Mouse (Mus musculus) heart, postnatal 14 days (tissue): ENCODE measurements around the gene Dusp2. TPM values are rescaled to one million over a fixed set of nuclear protein-coding genes. Genes with fewer than 3 reads are reported as not detected.

Experiments used
- DNase-seq, 2 experiments: peaks; one replicate each; pipeline ENCODE4 v3.0.0; 2021 to 2022
- intact Hi-C: fragments of 180-260 bp; cut with DNase I; formaldehyde crosslinking; loops from one replicate; pipeline ENCODE4 v1.15.1; 2025
- total RNA-seq, 2 experiments: library from RNA; stranded (reverse); gene quantifications; 2 replicates each; pipeline ENCODE4 v1.2.3; 2021

The Dusp2 gene
- total RNA-seq, 2 experiments from 2014 or later = 1.0 to 4.0 TPM

DNA sequence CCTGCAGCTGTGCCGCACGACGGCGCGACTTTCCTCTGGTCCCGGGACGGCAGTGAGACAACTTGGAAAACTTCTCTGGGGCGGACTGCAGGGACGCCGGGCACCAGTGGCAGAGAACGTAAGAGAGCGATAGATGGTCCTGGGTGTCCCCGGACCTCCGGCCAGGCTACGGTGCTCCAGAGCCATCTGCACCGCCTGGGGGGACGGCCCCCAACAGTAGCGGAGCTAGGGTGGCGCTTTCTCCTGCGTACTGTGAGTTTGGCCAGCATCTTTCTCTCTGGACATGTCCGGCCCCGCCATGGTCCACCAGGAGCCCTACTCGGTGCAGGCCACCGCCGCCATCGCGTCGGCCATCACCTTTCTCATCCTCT lies 27.3 kb downstream of the Dusp2 start:
- DNase-seq = no peak
- intact Hi-C loops = loop anchor here (5.0 kb wide), 2 partner anchors 139 to 194 kb away; no protein-coding TSS in a partner anchor

GRCm38 (mm10) chr2:127363696-127364095 lies 27.7 kb downstream of the Dusp2 start:
- no peak for DNase-seq

GRCm38 (mm10) chr2:127364452-127364851 lies 28.5 kb downstream of the Dusp2 start:
- DNase-seq = no peak
- intact Hi-C loops = loop anchor here (5.0 kb wide), 2 partner anchors 138 to 193 kb away; no protein-coding TSS in a partner anchor

More at GRCm38 (mm10) chr2:127363696-127364095, 27.7 kb downstream of the Dusp2 start:
- intact Hi-C loops = loop anchor here (5.0 kb wide), 2 partner anchors 139 to 194 kb away; no protein-coding TSS in a partner anchor

- no peak for DNase-seq
These were observed 31.3 kb downstream of the Dusp2 start for GRCm38 (mm10) chr2:127367126-127367820.

GRCm38 (mm10) chr2:127369703-127370376 lies 33.9 kb downstream of the Dusp2 start:
- intact Hi-C loops = no loop called here
- no peak for DNase-seq

More at GRCm38 (mm10) chr2:127367126-127367820, 31.3 kb downstream of the Dusp2 start:
- intact Hi-C loops = no loop called here

GRCm38 (mm10) chr2:127370561-127371483 lies 34.9 kb downstream of the Dusp2 start:
- intact Hi-C loops = no loop called here
- DNase-seq = no peak

- peak in 1 of 2 experiments; percentile 36 for DNase-seq
These were observed 35.5 kb downstream of the Dusp2 start for GRCm38 (mm10) chr2:127371484-127371861.

GRCm38 (mm10) chr2:127372082-127372481 lies 36.1 kb downstream of the Dusp2 start:
- intact Hi-C loops = no loop called here
- DNase-seq = no peak

More at GRCm38 (mm10) chr2:127371484-127371861, 35.5 kb downstream of the Dusp2 start:
- intact Hi-C loops = no loop called here

- no peak for DNase-seq
- intact Hi-C loops = no loop called here
These were observed 38.2 kb downstream of the Dusp2 start for GRCm38 (mm10) chr2:127374131-127374530.

DNA sequence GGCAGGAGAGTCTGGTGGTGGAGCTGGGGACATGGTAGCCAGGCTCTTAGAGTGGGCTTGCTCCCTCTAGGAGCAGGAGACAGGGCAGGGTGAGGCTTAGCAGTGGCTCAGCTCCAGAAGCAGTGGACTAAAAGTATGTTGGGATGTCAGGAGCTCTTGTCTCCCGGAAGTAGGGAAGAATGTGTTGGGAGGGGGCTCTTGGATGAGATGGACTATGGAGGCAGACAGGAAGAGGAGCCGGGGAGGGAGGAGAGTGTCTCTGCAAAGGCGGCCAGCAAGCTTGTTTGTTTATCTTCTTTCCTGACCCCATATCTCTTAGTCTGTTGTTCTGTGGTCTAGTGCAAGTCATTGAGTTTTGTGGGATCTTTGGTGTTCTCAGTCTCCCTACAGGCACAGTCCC lies 39.1 kb downstream of the Dusp2 start:
- intact Hi-C loops = no loop called here
- DNase-seq = no peak

GRCm38 (mm10) chr2:127375759-127376341 lies 39.9 kb downstream of the Dusp2 start:
- intact Hi-C loops = no loop called here
- DNase-seq = no peak

DNA sequence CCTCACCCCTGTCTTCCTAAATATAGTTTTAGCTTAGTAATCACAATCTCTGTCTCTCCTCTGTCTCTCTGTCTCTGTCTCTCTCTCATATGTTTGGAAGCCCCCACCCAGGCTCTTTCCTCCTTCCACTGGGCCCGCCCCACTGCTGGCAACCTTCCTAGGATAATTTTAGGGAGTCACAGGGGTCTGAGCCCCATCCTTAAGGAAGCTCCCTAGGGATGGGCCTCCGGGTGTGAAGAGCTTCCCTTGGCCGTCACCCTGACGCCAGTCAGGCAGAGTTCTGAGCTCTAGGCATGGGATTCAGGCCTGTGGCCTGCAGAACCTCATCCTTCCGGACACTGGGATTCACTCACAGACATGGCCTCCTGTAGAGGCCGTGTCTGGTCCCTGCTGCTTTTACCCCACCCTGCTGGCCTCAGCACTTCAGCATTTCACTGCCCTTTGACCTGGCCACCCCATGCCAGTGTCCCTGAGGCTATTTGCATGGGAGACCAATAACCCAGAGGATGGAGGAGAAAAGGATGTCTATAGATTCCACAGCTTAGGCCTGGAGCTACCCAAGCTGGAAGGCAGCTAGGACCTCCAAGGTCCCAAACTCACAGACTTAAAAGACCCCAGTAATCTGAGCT lies 40.6 kb downstream of the Dusp2 start:
- intact Hi-C loops = no loop called here
- DNase-seq = no peak

- no peak for DNase-seq
- intact Hi-C loops = no loop called here
These were observed 42.1 kb downstream of the Dusp2 start for GRCm38 (mm10) chr2:127377942-127378610.

- intact Hi-C loops = no loop called here
These were observed 42.6 kb downstream of the Dusp2 start for GRCm38 (mm10) chr2:127378611-127378990.

DNA sequence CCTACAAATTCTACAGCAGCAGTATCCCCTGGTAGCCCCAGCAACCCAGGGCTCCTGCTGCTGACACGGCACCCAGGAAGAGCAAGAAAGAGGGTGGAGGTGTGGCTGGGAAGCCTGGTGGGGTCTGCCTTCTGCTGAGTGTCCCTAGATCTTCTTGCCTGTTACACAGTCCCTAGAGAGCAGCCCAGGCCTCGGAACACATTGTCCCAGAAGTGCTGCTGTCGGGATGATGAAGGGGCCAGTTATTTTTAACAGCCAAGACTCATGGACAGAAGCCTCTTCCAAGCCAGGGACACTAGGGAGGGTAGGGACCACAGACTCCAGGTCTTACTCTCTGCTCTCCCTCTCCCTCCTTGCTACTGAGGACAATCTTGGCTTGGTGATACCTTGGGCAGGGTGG lies 43.3 kb downstream of the Dusp2 start:
- peak in 1 of 2 experiments; percentile 25 for DNase-seq
- intact Hi-C loops = no loop called here

More at GRCm38 (mm10) chr2:127378611-127378990, 42.6 kb downstream of the Dusp2 start:
- no peak for DNase-seq

- peak in 1 of 2 experiments; percentile 61 for DNase-seq
These were observed 47.9 kb downstream of the Dusp2 start for GRCm38 (mm10) chr2:127383881-127384280.

GRCm38 (mm10) chr2:127387521-127387920 lies 51.6 kb downstream of the Dusp2 start:
- peak in 1 of 2 experiments; percentile 52 for DNase-seq
- intact Hi-C loops = no loop called here

More at GRCm38 (mm10) chr2:127383881-127384280, 47.9 kb downstream of the Dusp2 start:
- intact Hi-C loops = no loop called here
